Mouse (Mus musculus): ENCODE data around the gene Arhgef18.

Arhgef18 gene

DNA sequence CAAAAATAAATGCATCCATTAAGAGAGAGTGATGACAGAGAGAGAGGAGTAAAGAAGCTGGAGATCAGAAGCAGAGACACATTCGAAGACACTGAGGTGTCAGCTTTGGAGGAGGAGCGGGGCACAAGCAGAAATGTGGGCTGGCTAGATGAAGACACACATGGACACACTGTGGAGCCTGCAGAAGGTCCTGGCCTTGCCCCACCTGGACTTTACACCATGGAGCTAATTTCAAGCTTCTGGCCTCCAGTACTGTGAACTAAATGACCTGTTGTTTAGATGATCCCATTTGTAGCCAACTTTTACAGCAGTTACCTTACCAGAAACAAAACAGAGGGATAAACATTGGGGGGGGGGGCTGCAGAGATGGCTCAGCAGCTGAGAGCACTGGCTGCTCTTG lies 70.4 kb downstream of the Arhgef18 start:
- DNase-seq (ENCODE audit: low read depth): no peak

DNA sequence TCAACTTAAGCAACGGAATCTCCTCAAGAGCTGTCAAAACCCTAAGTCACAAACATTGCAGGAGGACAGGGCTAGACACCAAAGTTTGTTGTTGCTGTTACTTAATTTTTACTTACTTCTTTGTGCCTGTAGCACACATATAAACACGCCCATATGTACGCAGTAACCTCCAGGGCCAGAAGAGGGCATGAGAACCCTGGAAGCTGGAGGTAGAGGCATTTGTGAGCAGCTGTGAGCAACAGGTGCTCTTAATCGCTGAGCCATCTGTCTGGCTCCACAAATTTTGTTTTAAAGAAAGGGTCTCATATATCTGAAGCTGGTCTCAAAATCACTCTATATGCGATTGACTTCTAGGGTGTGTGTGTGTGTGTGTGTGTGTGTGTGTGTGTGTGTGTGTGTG lies 71.5 kb downstream of the Arhgef18 start:
- DNase-seq (ENCODE audit: low read depth): peak; percentile 72

DNA sequence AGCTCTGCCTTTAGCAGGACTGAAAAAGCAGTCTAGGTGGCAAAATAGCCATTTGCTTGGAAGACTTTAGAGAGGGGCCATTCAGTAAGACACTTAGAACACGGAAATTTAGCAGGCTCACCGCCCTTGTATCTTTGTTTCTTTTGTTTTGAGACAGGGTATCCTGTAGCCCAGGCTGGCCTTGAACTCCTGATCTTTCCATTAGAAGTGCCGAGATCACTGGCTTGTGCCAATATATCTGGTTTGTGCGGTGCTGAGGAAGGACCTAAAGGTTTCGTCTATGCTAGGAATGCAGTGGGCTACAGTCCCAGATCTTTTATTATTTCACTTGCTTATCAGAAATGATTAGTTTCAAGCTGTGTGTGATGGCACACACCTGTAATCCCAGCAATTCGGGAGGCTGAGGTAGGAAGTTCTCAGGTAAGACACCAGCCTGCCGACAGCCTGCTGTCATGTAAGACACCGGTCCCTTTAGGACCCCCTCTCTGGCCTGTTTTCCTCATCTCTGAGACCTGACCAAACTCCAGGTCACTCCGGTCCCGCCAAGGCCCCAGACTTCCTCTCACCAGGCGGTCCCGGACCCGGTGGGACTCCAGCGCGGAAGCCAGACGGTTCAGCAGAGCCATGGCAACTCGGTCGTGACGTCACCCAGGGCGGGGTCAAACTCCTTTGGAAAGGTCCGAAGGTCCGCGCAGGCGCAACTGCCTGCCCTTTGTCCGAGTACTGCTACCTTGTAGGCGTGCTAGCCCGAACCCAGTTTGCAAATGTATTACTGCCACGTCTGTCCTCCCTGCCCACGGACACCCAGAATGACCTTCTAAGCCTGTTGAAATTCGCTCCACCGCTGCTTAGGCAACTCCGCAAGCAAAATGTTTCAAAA lies 74.4 kb downstream of the Arhgef18 start, which contains the start of gene Pex11g:
Gene Pex11g, minus strand, starts transcription at position 675 of the 880 bp plus-strand sequence.
- DNase-seq (ENCODE audit: low read depth): peak; percentile 97

DNA sequence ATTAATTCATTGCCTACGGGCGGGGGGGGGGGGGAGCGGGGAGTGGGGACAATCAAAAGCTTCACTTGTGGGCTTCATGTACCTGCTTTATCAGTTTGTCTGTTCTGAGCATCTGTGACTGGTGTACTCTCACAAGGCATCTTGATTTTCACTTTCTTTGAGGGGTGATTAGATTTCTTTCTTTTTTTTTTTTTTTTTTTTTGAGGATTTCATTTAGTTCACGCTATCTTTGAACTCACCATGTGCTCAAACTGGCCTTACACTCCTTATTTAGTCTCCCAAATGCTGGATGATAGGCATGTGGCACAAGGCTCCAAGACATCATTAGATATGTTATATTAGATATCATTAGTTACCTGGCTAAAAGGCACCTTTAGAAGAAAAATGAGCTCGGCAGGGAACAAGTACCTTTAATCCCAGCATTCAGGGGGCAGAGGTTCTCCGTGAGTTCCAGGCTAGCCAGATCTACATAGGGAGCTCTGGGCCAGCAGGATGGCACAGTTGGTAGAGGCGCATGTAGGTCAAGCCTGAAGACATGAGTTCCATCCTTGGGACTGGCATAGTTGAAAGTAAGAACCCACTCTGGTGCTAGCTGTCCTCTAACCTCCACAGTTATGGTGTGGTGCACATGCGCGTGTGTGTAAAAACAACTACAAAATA lies 75.2 kb downstream of the Arhgef18 start:
- no peak for DNase-seq (ENCODE audit: low read depth)

DNA sequence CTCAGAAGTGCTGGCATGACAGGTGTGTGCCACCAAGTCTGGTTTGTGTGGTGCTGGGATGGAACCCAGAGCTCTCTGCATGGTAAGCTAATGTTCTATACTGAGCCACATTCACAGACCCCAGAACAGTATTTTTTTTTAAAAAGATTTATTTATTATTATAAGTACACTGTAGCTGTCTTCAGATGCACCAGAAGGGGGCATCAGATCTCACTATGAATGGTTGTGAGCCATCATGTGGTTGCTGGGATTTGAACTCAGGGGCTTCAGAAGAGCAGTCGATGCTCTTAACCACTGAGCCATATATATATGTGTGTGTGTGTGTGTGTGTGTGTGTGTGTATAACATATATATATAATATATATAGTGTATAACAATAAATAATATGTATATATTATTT lies 76.0 kb downstream of the Arhgef18 start:
- peak; percentile 39 for DNase-seq (ENCODE audit: low read depth)

DNA sequence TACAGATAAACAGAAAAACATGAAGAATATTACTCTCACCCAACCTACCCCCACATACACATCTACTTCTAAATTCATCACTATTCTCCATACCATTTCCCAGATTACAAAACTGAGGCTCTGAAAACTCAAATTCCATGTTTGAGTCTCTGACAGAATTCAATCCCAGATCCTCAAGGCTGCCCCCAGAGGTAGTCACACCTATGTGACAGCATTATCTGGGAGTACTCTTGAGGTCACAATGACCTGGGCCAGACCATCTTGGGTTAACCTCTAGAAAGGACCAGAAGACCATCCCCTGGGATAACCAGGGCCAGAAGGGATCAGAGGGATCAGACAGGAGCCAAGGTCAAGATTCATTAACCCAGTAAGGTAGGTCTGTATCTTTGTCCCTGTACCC lies 77.8 kb downstream of the Arhgef18 start, which contains the start of gene Tex45:
Gene Tex45, plus strand, starts transcription at position 301 of the 400 bp plus-strand sequence.
- DNase-seq (ENCODE audit: low read depth): no peak

DNA sequence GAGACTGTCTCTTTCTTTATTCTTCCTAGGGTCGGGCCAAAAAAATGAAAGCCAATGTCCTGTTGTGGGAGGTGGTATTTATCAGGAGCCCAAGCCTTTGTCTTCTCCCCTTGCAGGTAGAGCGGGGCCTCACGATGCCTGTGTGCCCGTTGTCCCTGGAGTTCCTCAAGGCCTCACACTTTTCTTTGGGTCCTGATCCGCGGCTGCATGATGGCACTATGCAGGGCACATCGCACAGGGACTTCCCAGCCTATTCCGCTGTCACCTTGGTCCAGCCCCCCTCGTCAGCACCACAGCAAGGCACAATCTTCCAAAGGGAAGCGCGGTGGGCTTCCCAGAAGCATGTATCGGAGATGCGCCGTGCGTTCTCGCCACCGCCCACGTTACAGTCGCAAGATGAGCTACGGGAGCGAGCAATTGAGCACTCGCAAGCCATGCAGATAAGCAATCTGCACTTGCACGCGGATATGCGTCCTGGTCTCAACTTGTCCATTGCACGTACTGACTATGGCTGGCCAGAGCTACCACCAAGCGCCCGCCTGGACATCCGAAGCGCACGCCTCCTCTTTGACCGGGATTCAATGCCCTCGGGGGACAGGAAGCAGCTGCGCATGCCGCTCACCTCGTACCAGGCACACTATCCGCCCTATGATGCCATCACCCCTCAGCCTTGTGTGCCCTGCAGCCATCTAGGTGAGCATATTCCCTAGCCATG lies 83.1 kb downstream of the Arhgef18 start:
- DNase-seq (ENCODE audit: low read depth): no peak

DNA sequence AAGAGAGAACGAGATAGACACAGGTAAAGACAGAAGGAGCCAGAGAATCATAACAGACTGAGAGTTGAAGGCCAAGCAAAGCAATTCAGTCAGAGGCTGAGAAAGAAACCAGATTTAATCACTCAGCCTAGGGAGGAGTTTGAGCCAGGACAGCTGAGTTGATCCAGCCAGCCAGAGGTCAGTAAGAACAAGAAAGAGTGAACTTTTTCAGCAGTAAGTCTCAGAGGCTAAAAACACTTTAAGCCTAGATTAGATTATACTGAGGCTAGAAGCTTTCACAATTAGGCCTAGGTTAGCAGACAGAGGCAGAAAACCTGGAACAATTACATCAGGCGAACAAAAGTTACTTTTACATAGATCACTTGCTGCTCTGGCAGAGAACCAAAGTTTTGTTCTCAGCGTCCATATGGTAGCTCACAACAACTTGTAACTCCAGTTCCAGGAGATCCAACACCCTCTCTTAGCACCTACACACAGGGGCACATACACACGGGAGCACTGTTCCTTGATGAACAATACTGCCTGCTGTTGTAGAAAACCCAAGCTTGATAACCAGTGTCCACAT lies 87.5 kb downstream of the Arhgef18 start:
- DNase-seq (ENCODE audit: low read depth): no peak

DNA sequence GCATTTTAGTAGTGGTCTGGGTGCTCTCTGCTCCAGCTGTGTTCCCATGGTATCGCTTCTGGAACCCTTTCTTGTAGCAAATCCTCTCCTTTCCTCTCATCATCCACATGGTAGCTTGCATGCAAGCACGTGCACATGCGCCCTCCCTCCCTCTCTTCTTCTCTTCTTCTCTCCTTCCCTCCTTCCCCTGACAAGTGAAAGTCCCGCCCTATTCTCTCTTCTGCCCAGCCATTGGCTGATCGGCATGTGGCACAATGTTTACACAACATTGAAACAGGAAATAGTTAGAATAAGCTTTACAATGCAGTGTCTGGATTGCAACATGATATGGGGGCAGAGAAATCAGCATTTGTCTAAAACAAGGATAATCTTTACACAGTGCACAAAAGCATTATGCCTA lies 88.8 kb downstream of the Arhgef18 start:
- peak; percentile 61 for DNase-seq (ENCODE audit: low read depth)

DNA sequence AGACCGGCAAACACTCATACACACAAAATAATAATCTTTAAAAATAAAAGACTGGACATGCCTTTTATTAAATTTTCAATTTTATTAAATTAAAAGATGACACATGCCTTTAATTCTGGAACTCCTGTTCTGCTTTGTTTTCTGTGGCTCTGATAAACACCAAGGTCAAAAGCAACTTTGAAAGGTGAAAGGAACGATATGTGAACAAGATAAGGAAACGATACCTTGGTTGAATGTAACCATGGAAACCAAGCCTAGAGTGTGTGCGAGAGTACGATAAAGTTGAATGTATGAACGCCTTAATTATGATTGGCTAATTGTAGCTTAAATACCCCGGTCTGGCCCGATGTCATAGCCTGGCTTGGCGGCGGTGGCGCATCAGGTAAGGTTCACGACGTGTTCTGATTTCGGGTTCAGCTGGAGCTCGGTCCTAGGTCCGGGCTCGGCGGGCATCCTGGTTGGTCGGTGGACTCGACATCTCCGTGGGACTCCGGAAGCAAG lies 89.5 kb downstream of the Arhgef18 start:
- DNase-seq (ENCODE audit: low read depth): no peak

DNA sequence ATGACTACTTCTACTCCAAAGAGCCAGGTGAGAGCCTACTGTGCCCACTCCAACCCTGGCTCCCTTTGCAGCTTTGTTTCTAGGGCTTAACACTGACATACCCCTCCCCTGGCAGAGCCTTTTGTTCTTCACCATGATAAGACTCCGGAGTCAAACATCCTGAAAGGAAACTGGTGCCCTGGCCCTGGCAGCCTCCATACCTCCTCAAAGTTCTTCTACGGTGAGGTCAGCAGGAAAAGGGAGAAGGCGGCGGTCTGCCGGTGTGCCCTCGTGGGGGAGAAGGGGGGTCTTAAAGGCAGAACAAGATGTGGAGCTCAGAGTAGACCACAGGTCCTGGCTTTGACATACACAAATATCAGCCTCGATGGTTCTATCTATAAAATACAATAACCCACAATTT lies 90.7 kb downstream of the Arhgef18 start:
- no peak for DNase-seq (ENCODE audit: low read depth)

DNA sequence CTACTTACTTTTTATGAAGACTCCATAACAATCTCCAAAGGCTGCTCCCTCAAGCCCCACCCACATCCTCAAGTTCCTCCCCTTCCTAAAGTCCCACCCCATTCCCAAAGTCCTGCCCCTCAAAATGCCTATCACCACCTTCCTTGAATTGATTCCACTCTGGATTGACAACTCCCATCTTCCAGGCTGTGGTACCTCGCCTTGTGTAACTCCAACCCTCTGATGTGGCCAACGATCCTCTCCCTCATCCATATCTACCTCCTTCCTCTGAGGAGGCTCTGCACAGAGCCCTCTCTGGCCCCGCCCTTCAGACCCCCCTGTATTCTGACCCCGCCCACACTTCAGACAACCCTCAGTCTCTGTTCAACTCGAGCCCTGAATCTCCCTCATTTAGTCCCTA lies 92.4 kb downstream of the Arhgef18 start:
- no peak for DNase-seq (ENCODE audit: low read depth)

DNA sequence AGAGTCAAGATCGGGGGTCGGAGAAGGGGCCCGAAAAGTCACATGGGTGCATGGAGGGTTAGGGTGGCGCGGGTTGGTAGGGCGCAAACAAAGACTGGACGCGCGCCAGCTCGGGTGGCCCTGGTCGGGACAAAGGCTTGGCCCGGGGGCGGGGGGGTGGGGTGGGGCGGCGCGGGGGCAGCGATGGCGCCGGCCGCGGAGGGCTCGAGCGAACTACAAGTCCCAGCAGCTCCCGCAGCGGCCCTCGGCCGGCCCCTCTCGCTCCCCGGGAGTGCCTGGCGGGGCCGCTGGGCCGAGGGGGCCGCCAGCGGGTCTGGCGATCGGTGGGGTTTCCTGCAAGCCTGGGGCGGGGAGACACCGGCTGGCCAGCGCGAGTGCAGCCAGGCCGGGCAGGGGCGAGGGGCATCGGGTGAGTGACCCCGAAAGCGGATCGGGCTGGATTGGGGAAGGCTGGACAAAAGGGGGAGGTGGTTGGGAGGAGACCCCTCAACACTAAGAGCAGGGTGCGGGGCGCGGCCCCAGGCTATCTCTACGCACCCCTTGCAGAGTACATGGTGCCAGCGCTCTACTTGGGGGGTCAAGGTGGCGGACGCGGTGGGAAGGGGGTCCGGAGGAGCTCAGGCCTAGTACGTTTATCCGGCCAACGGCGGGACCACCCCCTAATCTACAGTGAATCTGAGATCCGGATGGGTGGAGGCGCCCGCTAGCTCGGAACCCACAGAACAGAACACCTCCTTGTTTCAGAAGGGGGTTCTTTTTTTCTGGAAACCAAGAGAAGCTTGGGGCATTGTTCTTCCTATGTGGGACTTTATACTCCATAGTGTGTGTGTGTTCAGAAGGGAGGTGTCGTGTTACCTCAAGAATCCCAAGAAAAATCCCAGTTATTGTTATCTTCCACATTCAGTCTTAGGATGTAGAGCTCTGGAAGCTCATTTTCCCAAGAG lies 100.4 kb downstream of the Arhgef18 start, which contains the start of gene Zfp358:
Gene Zfp358, plus strand, starts transcription at position 238 of the 944 bp plus-strand sequence.
- DNase-seq (ENCODE audit: low read depth): peak; percentile 88

DNA sequence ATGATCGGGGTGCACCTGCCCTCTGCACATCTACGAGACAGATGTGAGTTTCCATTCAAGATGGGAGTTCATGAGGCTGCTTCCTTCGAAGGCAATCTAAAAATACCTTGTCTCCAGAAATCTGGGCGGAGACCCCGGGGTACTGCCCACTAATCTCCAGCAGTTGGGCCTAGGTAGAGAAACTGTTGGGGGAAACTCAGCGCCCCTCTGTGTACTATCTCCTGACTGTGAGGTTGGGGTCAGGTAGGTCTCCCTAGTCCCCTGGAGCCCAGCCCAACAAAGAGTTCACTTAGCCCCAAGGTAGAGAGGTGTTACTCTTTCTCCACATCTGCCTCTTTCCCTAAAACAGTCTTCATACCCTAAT lies 101.0 kb downstream of the Arhgef18 start:
- DNase-seq (ENCODE audit: low read depth): no peak

DNA sequence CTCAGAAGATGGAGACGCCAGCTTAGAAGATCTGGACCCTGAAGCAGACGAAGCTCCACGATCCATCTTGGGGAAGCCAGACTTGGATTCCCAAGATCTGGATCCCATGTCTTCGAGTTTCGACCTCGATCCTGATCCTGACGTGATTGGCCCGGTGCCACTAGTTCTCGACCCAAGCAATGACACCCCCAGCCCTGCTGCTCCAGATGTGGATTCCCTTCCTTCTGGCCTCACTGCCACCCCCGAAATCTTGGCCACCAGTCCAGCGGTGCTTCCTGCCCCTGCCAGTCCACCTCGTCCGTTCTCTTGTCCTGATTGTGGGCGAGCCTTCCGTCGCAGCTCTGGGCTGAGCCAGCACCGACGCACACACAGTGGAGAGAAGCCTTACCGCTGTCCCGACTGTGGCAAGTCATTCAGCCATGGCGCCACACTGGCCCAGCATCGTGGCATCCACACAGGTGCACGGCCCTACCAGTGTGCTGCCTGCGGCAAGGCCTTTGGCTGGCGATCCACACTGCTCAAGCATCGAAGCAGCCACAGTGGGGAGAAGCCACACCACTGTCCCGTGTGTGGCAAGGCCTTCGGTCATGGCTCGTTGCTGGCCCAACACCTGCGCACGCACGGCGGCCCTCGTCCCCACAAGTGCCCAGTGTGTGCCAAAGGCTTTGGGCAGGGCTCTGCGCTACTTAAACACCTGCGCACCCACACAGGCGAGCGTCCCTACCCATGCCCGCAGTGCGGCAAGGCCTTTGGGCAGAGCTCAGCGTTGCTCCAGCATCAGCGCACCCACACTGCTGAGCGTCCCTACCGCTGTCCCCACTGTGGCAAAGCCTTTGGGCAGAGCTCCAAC lies 103.0 kb downstream of the Arhgef18 start:
- DNase-seq (ENCODE audit: low read depth): no peak

DNA sequence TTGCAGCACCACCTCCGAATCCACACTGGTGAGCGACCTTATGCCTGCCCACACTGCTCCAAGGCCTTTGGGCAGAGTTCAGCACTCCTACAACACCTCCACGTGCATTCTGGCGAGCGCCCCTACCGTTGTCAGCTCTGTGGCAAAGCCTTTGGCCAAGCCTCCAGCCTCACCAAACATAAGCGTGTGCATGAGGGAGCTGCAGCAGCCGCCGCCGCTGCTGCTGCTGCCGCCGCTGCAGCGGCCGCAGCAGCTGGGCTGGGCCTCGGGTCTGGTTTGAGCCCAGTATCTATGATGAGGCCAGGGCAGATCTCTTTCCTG lies 103.6 kb downstream of the Arhgef18 start:
- DNase-seq (ENCODE audit: low read depth): no peak

DNA sequence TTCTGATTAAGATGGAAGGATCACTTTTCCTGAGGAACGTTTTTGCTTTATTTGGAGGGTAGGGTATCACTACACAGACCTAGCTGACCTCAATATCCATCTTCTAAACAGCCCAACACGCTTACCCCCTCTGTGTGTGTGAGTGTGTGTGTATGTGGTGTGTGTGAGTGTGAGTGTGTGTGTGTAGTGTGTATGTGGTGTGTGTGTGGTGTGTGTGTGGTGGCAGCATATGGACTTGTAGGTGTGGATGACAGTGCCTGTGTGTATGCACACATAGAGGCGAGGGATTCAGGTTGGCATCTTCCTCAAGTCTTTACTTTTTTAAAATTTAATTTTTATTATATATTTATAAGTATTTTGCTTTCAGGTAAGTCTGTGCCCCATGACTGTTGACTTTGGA lies 105.8 kb downstream of the Arhgef18 start:
- DNase-seq (ENCODE audit: low read depth): no peak

DNA sequence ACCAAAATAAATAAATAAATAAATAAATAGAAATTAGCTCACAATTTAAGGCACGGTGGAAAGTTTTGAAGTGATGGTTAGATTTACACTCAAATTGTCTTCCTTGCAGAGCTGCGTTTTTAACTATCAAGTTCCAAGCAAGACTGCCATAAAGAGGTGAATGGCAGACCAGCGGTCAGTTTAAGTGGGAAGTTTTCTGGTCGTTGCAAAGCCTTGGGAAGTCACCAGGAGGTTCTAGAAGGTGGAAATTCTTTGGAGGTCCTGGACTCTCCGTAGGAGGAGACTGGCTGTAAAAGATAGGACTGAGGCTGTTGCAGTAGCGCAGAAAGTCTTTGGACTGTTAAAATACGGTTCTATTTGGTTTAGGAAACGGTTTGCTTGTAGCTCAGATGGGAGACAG lies 106.9 kb downstream of the Arhgef18 start:
- DNase-seq (ENCODE audit: low read depth): no peak

DNA sequence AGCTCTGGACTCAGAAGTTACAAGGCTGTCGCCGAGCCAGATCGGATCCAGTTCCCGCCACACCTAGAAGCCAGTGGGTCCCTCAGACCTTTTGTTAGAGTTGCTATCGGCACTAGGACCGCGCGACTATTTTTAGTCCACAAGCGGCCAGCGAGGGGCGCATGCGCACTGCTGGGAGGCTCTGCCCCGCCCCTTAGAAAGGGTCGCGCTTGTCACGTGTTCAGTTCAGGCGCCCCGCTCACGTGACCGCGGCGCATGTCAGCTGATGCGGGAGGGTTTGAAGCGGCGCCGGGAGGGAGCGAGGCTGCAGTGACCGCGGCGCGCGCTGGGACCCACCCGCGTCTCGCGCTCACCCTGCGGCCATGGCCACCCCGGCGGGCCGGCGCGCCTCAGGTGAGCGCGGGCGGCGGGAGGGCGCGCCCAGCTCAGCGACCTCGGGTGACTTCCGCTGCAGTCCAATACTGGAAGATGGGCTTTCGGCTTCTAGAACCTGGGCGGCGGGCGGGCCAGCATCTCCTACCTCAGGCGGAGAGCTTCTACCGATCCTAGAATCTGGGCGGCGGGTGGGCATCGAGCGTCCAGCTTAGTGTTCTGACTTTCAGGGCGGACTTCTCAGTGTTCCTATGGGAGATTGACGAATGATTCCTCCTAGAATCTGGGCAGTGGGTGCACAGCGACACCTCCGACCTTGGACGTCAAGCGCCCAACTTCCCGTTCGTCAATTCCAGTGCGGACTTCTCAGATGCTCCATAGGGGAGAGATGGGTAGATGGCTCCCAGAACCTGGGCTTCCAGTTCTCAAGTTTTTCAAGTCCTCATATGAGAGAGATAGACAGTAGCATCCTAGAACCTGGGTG lies 107.7 kb downstream of the Arhgef18 start, which contains the start of gene Mcoln1:
Gene Mcoln1, plus strand, starts transcription at position 223 of the 856 bp plus-strand sequence.
- peak; percentile 99 for DNase-seq (ENCODE audit: low read depth)

Data from NIH3T3 (cell line).